Mouse (Mus musculus): ENCODE results near the gene Zfp451.
"Not testable (repeated sequence)": the region's sequence is repeated elsewhere in the genome, so short reads cannot be mapped to it uniquely, and the experiment has no call there.

Gene Zfp451

DNA sequence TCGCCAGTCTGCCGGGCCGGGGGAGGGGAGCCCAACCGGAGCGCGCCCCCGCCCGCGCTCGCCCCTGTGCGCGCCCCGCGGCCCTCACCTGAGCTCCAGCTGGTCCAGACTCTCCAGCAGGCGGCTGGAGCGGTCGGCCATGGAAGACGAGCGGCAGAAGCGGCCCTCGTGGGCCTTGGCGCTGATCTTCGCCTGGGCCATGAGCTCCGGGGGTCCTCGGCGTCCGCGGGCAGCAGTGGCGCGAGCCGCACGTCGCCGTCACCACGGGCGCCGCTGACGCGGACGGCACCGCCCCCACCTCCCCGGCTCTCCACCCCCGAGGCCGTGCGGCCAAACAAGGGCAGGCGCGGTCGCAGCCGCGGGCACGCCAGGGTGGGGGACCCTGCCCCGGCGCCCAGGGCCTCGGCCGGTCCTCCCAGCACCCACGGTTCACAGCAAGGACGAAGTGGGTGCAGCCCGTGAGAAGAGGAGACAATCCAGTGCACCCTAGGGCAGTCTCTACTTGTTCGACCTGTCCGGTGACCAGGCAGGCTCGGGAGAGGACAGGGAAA, 56.8 kb downstream of the Zfp451 start, which contains the start of gene Bag2:
Bag2 (minus strand) TSS at position 305 of the 551 bp plus-strand sequence.
- DNase-seq (ENCODE audit: low spot score): peak; percentile 35

DNA sequence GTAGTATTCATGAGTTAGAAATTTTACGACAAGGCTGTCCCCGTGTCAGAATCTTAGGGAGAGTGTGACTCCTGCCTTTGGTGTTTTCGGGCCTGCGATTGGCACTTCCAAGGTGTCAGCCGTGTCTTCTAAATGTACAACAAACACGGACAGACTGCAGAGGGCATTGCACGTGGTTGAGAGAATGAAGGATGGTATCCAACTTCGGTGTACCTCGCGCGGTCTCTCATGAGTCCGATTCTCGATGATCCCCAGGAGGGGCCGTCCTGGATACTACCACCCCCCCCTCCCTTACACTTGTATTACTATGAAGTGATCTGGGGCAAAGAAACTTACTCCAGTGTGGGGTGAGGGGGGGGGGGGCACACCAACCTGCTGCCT, 57.4 kb downstream of the Zfp451 start:
- peak; percentile 5 for DNase-seq (ENCODE audit: low spot score)

DNA sequence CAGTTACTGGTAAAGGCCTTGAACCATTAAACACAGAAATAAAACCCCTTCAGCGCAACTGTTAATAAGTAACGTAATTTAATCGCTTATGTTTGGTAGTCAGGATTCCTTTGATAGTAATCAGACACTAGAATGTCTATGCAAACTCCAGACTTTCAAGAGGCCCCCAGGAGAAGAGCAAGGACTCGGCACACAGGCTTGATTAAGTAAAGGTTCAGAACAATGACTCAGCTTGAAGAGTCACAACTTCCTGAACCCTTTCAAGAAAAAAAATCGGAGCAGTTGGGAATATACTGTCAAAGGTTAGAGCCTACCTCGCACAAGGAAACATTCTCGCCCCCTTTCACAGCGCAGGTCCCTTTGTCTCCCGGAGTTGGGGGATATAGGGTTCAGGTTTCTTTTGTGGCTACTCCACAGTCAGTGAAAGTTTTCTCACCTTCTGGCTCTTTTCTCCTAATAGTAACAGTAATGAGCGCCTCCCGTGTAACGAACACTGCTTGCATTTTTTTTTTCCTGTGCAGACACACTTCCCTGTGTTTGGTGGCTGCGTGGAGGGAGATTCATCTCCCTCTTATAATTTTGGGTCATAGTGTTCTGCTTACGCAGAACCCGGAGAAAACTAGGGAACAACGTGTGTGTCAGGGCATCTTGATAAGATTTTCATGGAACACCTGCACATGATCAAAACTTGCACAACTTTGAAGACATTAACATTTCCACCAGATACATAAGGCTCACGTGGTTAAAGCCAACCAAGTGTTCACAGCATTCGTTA, 58.0 kb downstream of the Zfp451 start:
- no peak for DNase-seq (ENCODE audit: low spot score)

DNA sequence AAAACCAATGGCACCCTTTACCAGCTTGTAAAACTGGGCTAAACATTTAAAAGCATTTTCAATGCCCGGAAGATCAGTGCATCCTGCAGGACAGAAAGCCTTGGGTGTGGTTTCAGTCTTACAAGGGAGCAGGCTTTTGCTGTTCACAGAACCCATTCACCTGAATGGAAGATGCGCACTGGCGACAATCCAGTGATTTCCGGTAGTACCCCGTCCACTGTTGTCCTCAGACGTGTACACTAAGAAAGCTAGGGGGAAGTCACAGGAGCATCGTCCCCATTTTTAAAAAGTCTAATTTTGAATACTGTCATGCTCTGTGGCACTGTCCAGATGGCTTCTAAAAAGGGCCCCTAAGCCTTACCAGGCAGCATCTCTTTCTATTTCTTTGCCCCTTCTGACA, 58.6 kb downstream of the Zfp451 start:
- DNase-seq (ENCODE audit: low spot score): no peak

DNA sequence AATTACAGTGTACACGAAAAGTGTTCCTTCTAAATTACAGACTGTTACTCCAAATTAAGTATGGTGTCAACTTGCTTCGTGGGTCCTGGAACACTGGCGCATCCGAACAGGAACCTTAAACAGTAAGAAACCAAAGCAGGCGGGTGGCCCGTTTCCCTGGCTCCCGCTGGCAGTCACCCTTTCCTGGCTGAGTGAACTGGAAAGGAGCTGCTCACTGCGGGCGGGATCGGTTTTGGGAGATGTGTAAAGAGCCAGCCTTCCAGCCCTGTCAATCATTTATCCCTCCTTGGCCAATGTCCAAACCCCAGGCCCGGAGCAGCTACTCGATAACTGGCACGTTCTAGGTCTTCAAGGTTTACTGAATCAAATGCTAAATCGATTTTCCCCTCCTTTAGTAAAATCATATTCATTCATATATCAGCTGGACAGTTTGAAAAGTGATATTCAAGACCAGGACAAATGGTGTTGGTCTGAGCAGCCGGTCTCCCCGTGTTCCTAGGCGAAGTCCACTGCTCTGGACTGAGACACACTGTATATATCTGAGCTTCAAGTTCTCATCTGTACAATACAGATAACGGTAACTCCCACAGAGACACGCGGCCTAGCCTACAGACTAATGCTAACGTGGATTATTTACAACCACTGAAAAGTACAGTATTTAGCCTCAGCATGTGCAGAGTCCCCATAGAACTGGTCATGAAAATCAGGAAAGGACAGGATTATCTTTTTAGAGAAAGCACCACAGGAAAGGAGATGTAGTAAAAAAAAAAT, 59.2 kb downstream of the Zfp451 start:
- no peak for DNase-seq (ENCODE audit: low spot score)

GRCm38 (mm10) chr1:33754089-33754488, 60.3 kb downstream of the Zfp451 start:
- DNase-seq (ENCODE audit: low spot score): no peak

DNA sequence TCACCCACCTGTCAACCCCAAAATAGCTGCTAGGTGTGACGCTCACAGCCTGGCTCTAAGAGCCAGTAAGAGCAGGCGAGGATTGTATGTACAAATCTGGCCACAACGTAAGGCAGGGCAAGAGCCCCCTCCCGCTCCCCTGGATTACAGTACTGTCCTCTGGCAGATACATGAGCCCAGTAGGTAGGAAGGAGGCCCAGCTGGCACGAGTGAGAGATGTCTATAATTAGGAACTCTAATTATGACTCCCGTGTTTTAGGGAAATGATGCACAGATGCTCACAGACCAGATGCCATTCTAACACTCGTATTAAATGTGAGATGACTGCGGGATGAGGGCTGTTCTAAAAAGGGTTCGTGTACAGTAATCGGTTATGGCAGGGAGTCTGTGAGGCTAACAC, 63.1 kb downstream of the Zfp451 start:
- DNase-seq (ENCODE audit: low spot score): no peak

DNA sequence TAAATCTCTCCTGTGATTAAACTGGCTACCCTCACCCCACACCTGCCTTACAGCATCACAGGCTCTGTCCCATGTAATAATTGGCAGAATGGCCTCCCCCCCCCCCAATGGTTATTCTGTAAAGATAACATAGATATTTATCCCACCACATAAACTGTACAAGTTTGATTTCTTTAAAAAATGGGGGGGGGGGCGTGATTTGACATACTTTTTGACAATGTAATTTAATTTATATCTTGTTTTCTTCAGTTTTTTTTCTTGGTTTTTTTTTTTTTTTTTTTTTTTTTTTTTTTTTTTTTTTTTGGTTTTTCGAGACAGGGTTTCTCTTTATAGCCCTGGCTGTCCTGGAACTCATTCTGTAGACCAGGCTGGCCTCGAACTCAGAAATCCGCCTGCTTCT, 64.7 kb downstream of the Zfp451 start:
- not testable (repeated sequence) for DNase-seq (ENCODE audit: low spot score)

DNA sequence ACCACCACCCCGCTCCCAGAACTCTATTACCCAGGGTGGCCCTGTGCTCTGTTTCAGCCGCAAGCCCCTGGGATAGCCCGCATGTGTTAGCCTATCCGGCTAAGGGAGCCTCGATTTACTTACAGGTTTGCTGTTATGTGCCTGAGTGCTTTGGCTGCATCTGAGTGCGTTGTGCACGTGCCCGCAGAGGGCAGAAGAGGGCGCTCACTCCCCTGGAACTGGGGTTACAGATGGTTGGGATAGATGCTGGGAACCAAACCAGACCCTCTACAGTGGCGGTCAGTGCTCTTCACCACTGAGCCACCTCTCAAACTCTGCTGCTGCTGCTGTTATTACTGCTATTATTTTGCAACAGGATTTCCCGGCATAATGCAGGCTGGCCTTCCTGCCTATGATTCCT, 65.3 kb downstream of the Zfp451 start:
- DNase-seq (ENCODE audit: low spot score): no peak

DNA sequence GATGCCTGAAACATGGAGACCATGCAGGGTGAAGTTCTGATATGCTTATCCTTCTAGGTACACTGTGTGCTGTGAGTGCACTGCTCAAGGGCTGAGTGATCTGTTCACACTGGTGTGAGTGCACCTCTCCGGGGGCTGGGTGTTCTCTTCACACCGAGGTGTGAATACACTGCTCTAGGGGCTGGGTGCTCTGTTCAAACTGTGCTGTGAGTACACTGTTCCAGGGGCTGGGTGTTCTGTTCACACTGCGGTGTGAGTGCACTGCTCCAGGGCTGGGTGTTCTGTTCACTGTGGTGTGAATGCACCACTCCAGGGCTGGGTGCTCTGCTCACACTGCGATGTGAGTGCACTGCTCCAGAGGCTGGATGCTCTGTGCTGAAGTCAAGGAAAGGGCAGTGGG, 68.5 kb downstream of the Zfp451 start:
- DNase-seq (ENCODE audit: low spot score): no peak

DNA sequence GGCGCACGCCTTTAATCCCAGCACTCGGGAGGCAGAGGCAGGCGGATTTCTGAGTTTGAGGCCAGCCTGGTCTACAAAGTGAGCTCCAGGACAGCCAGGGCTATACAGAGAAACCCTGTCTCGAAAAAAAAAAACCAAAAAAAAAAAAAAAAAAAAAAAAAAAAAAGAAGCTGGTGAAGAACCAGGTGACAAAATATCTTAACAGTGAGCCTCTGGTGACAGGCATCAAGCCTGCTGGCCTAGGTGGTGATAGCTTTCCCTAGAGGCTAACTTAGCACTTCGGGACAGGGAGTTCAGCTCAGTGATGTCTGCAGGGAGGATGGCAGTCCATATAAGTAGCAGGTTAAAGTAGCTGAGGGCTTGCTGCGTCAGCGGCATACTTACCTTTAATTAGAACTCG, 69.6 kb downstream of the Zfp451 start:
- DNase-seq (ENCODE audit: low spot score): not testable (repeated sequence)

- no peak for DNase-seq (ENCODE audit: low spot score)
Observed at GRCm38 (mm10) chr1:33742903-33743302, 71.5 kb downstream of the Zfp451 start.

DNA sequence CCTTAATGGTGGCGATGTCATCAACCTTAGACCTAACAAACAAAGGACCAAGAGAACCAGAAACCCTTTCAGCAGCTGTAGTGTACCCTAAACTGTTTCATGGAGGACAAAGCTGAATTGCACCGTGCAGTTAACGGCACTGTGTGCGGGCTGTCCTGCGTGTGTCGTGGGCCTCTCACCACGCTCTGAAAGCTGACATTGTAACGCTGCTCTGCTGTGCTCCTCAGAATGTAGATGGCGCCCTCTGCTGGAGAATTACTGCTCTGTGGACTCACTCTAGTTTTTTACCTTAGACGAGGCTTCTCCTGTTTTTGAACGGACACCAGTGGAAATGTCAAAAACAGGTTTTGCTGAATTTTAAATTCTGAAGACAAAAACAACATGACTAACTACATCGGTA, 75.1 kb downstream of the Zfp451 start:
- DNase-seq (ENCODE audit: low spot score): peak; percentile 62

DNA sequence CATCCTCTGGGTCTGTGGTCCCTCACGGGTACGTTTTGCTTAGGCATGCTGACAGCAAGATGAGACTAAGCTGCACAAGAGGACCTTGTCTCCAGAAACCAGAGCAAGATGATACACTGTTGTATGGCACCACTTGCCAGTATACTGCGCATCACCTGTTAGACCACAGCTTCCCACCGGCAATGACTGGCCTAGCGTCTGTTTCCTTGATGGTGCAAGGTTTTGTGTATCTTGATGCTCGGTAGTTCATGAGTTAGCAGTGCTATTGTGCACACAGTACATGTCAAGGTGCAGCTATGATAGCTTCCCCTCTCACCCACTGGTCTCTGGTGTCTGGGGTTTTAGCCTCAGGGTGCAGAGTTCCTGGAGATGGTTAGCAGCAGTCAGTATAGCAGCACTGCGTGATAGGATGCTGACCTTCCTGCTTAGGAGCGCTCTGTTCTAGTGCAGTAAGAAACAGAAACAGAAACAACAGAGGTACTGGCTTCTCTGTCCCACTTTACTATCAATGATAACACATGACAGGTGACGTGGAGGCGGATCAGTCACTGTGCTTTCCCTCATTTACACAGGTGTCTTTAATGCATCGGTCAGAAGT, 75.6 kb downstream of the Zfp451 start:
- no peak for DNase-seq (ENCODE audit: low spot score)

DNA sequence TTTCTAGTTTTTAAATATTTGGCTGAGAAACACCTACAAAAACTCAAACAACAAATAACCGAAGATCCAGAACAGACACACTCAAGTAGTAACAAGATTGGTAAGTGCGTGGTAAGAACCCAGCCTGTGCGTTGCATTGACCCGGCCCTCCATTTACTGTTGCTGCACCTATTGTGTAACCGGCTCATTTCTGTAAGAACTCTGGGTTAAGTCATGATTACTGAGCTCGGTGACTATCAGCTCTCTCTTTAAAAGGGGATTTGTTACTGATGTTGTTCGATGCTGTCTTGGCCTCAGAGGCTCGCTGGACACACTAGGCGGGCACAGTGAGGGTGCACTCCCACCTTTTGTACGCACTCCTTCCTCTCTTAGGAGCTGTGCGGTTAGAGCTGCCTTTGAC, 76.1 kb downstream of the Zfp451 start:
- no peak for DNase-seq (ENCODE audit: low spot score)

GRCm38 (mm10) chr1:33734001-33734685, 80.3 kb downstream of the Zfp451 start:
- no peak for DNase-seq (ENCODE audit: low spot score)

DNA sequence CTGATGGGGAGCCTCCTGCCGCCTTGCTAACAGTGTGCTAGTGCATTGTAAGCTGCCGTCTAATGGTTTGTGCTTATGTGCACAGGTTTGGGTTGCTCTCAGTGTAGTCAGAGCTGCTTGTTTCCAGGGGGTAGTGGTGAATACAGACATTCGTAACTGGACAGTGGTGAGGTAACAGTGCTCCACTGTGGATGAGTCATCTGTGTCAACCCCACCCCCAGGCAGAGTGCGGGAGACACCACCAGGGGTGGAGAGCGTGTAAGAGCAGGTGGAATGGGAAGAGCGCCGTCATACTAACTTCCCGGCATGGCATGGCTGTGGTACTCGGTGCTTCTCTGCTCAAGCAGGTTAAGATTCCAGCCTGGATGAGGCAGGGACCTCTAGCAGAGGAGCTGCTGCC, 81.4 kb downstream of the Zfp451 start:
- no peak for DNase-seq (ENCODE audit: low spot score)

- no peak for DNase-seq (ENCODE audit: low spot score)
Observed at GRCm38 (mm10) chr1:33725086-33725485, 89.3 kb downstream of the Zfp451 start.

GRCm38 (mm10) chr1:33724516-33724915, 89.9 kb downstream of the Zfp451 start:
- no peak for DNase-seq (ENCODE audit: low spot score)

- DNase-seq (ENCODE audit: low spot score): no peak
Observed at GRCm38 (mm10) chr1:33721020-33721419, 93.4 kb downstream of the Zfp451 start.

DNA sequence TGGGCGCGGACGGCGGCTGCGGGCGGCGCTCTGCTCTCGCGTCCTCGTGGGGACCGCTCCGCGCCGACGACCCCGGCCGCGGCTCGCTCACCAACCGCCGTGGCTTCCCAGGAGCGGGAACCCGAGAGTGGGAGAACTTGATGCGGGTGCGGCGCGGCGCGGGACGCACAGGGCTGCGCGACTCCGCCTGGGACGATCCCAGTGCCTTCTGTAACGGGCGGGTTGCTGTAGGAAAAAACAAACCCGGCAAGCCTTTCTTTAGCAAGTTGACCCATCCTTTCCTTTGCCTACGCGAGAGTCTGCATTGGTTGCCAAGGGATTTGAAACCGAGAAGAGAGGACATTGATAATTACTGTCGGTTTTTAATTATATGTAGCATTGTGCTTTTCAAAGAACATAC, 94.2 kb downstream of the Zfp451 start:
- DNase-seq (ENCODE audit: low spot score): no peak

- peak; percentile 76 for DNase-seq (ENCODE audit: low spot score)
Observed at GRCm38 (mm10) chr1:33719733-33720225, 94.6 kb downstream of the Zfp451 start, which contains the start of gene Rab23. Gene Rab23, plus strand, starts transcription at chr1:33719887.

All from T-cell, adult 2 months (primary cell).